Mouse (Mus musculus) lung, postnatal 0 days (tissue): Measurements from ENCODE around the gene Max. TPM values are rescaled to one million over a fixed set of nuclear protein-coding genes. Genes with fewer than 3 reads are reported as not detected.

Experiments
- ATAC-seq: fragments of 200-750 bp; cut with Nextera tagmentation; 2 replicates; pipeline ENCODE4 v1.8.0; 2017; ENCODE audit warnings: moderate library complexity
- DNase-seq: peaks from one replicate; pipeline ENCODE4 v3.0.0-alpha.2; 2016; ENCODE audit warnings: low spot score
- H3K27ac ChIP-seq: fragments of 300-500 bp; sonication (generic); 2 replicates; pipeline ENCODE4 v1.5.1; 2014; ENCODE audit warnings: antibody characterized with exemption, mild to moderate bottlenecking, low read length, mixed read lengths
- H3K27me3 ChIP-seq: fragments of 300-500 bp; sonication (generic); replicated peaks from 2 replicates; pipeline ENCODE4 v1.6.1; 2014; ENCODE audit warnings: low read length, mixed read lengths; ENCODE audit not compliant: insufficient read depth
- H3K36me3 ChIP-seq: fragments of 300-500 bp; sonication (generic); 2 replicates; pipeline ENCODE4 v1.6.1; 2014; ENCODE audit warnings: low read length, mixed read lengths; ENCODE audit not compliant: insufficient read depth
- H3K4me1 ChIP-seq: fragments of 300-500 bp; sonication (generic); 2 replicates; pipeline ENCODE4 v1.6.1; 2014; ENCODE audit warnings: antibody characterized with exemption, low read depth, low read length, mixed read lengths; ENCODE audit not compliant: insufficient read depth
- H3K4me2 ChIP-seq: fragments of 300-500 bp; sonication (generic); replicated peaks from 2 replicates; pipeline ENCODE4 v1.6.1; 2014; ENCODE audit warnings: low read depth, mild to moderate bottlenecking, low read length, moderate library complexity, mixed read lengths
- H3K4me3 ChIP-seq: fragments of 300-500 bp; sonication (generic); 2 replicates; pipeline ENCODE4 v1.5.1; 2014; ENCODE audit warnings: low read depth, low read length
- H3K9ac ChIP-seq: fragments of 300-500 bp; sonication (generic); replicated peaks from 2 replicates; pipeline ENCODE4 v1.6.1; 2014; ENCODE audit warnings: low read depth, mild to moderate bottlenecking
- H3K9me3 ChIP-seq: fragments of 300-500 bp; sonication (generic); 2 replicates; pipeline ENCODE4 v1.6.1; 2016; ENCODE audit warnings: low read length, mixed read lengths
- CTCF ChIP-seq: IDR thresholded peaks from 2 replicates; pipeline ENCODE4 v1.5.1; 2016; ENCODE audit warnings: antibody characterized with exemption, mild to moderate bottlenecking
- EP300 ChIP-seq: IDR thresholded peaks from 2 replicates; pipeline ENCODE4 v1.6.1; 2016; ENCODE audit warnings: antibody characterized with exemption, mild to moderate bottlenecking, control low read depth
- WGBS: fragments of 180-500 bp; shearing (Covaris S2); extraction: QIAGEN DNeasy Blood & Tissue Kit; methylation state at CpG from one replicate; pipeline ENCODE4 v1.1.7; 2014; 5-methylcytosine and 5-hydroxymethylcytosine counted together
- polyA plus RNA-seq: library from polyadenylated mRNA; unstranded; fragments of >200 nt; fragmentation: Nextera tagmentation; extraction: Ambion mirVana; gene quantifications from 2 replicates; pipeline ENCODE4 v1.2.1, GENCODE M21; 2015

Max gene
- polyA plus RNA-seq, 1 experiment from 2014 or later = 20.9 TPM

GRCm38 (mm10) chr12:76979530-76979929, 17.5 kb upstream of the Max start:
- no peak overlapping the region for H3K4me3 ChIP-seq
- no peaks in the 10 kb centered on the region for H3K36me3 ChIP-seq
- no peaks in the 10 kb centered on the region for H3K9me3 ChIP-seq
- DNase-seq (no peak), ATAC-seq (no peak)
- no peaks in the 10 kb centered on the region for H3K4me1 ChIP-seq
- H3K9ac ChIP-seq = no peak overlapping the region
- H3K4me2 ChIP-seq = no peak overlapping the region
- H3K27me3 ChIP-seq = no peaks in the 10 kb centered on the region
- TF ChIP-seq CTCF = no peak
- WGBS = 68% methylated on average over 3 of the region's 3 CpGs
- H3K27ac ChIP-seq = no peak overlapping the region

- Histone ChIP-seq H3K9ac (no peak overlapping the region), H3K4me1 (no peaks in the 10 kb centered on the region; the same call in 1 of the 2 replicates), H3K27me3 (no peaks in the 10 kb centered on the region), H3K27ac (peak overlapping the region; percentile 60), H3K4me3 (no peak overlapping the region), H3K9me3 (no peaks in the 10 kb centered on the region), H3K4me2 (no peak overlapping the region), H3K36me3 (no peaks in the 10 kb centered on the region)
- TF ChIP-seq CTCF = no peak
- peak; percentile 56 for TF ChIP-seq EP300
- WGBS = 58% methylated on average over 10 of the region's 10 CpGs
- DNase-seq (no peak), ATAC-seq (no peak)
Observed at GRCm38 (mm10) chr12:76972669-76973068, 10.7 kb upstream of the Max start.

GRCm38 (mm10) chr12:76972241-76972640, 10.2 kb upstream of the Max start:
- H3K36me3 ChIP-seq = no peaks in the 10 kb centered on the region
- peak overlapping the region; percentile 60 for H3K27ac ChIP-seq
- H3K27me3 ChIP-seq = no peaks in the 10 kb centered on the region
- 0 out of 2 replicates have a peak overlapping the region, but pooled peaks have one; percentile 14 for H3K4me2 ChIP-seq
- no peaks in the 10 kb centered on the region; the same call in 1 of the 2 replicates for H3K4me1 ChIP-seq
- 49% methylated on average over 11 of the region's 11 CpGs for WGBS
- ATAC-seq = peak; percentile 61
- DNase-seq = no peak
- no peaks in the 10 kb centered on the region for H3K9me3 ChIP-seq
- TF ChIP-seq EP300 (no peak), CTCF (no peak)
- no peak overlapping the region for H3K4me3 ChIP-seq
- H3K9ac ChIP-seq = no peak overlapping the region

GRCm38 (mm10) chr12:76971642-76972221, 9.7 kb upstream of the Max start:
- DNase-seq = peak; percentile 92

GRCm38 (mm10) chr12:76965876-76966275, 3.9 kb upstream of the Max start:
- Histone ChIP-seq H3K4me1 (no peaks in the 10 kb centered on the region), H3K27me3 (no peaks in the 10 kb centered on the region), H3K27ac (no peak overlapping the region), H3K9me3 (no peaks in the 10 kb centered on the region), H3K36me3 (no peaks in the 10 kb centered on the region), H3K4me3 (no peak overlapping the region), H3K4me2 (no peak overlapping the region), H3K9ac (no peak overlapping the region)
- ATAC-seq (no peak), DNase-seq (peak; percentile 66)
- no peak for TF ChIP-seq EP300
- TF ChIP-seq CTCF = no peak
- 17% methylated on average over 4 of the region's 4 CpGs for WGBS

More at GRCm38 (mm10) chr12:76971642-76972221, 9.7 kb upstream of the Max start:
- H3K27me3 ChIP-seq = no peaks in the 10 kb centered on the region
- no peaks in the 10 kb centered on the region; the same call in 1 of the 2 replicates for H3K4me1 ChIP-seq
- no peaks in the 10 kb centered on the region for H3K9me3 ChIP-seq
- peak; percentile 97 for ATAC-seq
- no peak overlapping the region for H3K4me3 ChIP-seq
- TF ChIP-seq EP300 (peak; percentile 93), CTCF (no peak)
- H3K9ac ChIP-seq = no peak overlapping the region
- 0 out of 2 replicates have a peak overlapping the region, but pooled peaks have one; percentile 14 for H3K4me2 ChIP-seq
- no peaks in the 10 kb centered on the region for H3K36me3 ChIP-seq
- H3K27ac ChIP-seq = peak overlapping the region; percentile 62
- 49% methylated on average over 7 of the region's 7 CpGs for WGBS

GRCm38 (mm10) chr12:76965089-76965488, 3.1 kb upstream of the Max start:
- no peaks in the 10 kb centered on the region; the same call in 1 of the 2 replicates for H3K4me1 ChIP-seq
- H3K4me3 ChIP-seq = no peak overlapping the region
- no peaks in the 10 kb centered on the region for H3K27me3 ChIP-seq
- no peaks in the 10 kb centered on the region for H3K9me3 ChIP-seq
- no peak overlapping the region for H3K4me2 ChIP-seq
- DNase-seq = no peak
- ATAC-seq = no peak
- H3K36me3 ChIP-seq = no peaks in the 10 kb centered on the region
- no peak overlapping the region for H3K9ac ChIP-seq
- 31% methylated on average over 5 of the region's 5 CpGs for WGBS
- H3K27ac ChIP-seq = 0 out of 2 replicates have a peak overlapping the region, but pooled peaks have one; percentile 32
- TF ChIP-seq CTCF (no peak), EP300 (no peak)
